Mouse (Mus musculus) heart, adult 2 months (tissue): Measurements from ENCODE around the gene Tnnt1. TPM values are rescaled to one million over a fixed set of nuclear protein-coding genes. Genes with fewer than 3 reads are reported as not detected.

Source experiments
- DNase-seq, 2 experiments: peaks; one replicate each; pipeline ENCODE4 v3.0.0; 2021
- H3K27ac ChIP-seq: fragments of 200-600 bp; 2 replicates; pipeline ENCODE4 v1.8.1; 2022
- H3K27me3 ChIP-seq: fragments of 200-500 bp; 2 replicates; pipeline ENCODE4 v1.6.1; 2012; ENCODE audit warnings: mild to moderate bottlenecking, low read length, inconsistent platforms, mixed read lengths; ENCODE audit not compliant: control insufficient read depth, insufficient read depth
- H3K36me3 ChIP-seq: fragments of 200-500 bp; 2 replicates; pipeline ENCODE4 v1.6.1; 2012; ENCODE audit warnings: low read length, inconsistent platforms; ENCODE audit not compliant: control insufficient read depth, insufficient read depth
- H3K4me1 ChIP-seq: fragments of 200-500 bp; 2 replicates; pipeline ENCODE4 v1.6.1; 2011; ENCODE audit warnings: low read length; ENCODE audit not compliant: control insufficient read depth, insufficient read depth
- H3K4me3 ChIP-seq: fragments of 200-600 bp; 2 replicates; pipeline ENCODE4 v1.8.1; 2022
- H3K79me2 ChIP-seq: fragments of 200-500 bp; replicated peaks from 2 replicates; pipeline ENCODE4 v1.6.1; 2012; ENCODE audit warnings: mild to moderate bottlenecking, inconsistent platforms, low read length, moderate library complexity, mixed read lengths; ENCODE audit not compliant: control insufficient read depth, insufficient read depth
- H3K9ac ChIP-seq: fragments of 200-500 bp; 2 replicates; pipeline ENCODE4 v1.6.1; 2012; ENCODE audit warnings: low read depth, mild to moderate bottlenecking, control low read depth, inconsistent platforms, low read length, mixed read lengths
- CTCF ChIP-seq: fragments of 200-600 bp; IDR thresholded peaks from 2 replicates; pipeline ENCODE4 v1.8.1; 2022; ENCODE audit warnings: antibody characterized with exemption, mild to moderate bottlenecking, moderate library complexity
- EP300 ChIP-seq: fragments of 200-500 bp; IDR thresholded peaks from 2 replicates; pipeline ENCODE4 v1.6.1; 2011; ENCODE audit warnings: low read depth, low read length, control low read depth; ENCODE audit not compliant: insufficient read depth
- POLR2A ChIP-seq: fragments of 200-500 bp; IDR thresholded peaks from 2 replicates; pipeline ENCODE4 v1.6.1; 2011; ENCODE audit warnings: mild to moderate bottlenecking, low read depth, low read length, control low read depth; ENCODE audit not compliant: insufficient read depth
- WGBS: fragments of 180-500 bp; shearing (Covaris S2); methylation state at CpG from one replicate; pipeline ENCODE4 v1.1.7; 2018; 5-methylcytosine and 5-hydroxymethylcytosine counted together
- intact Hi-C: fragments of 180-260 bp; cut with DNase I; formaldehyde crosslinking; loops from one replicate; pipeline ENCODE4 v1.15.1; 2025
- polyA plus RNA-seq: library from polyadenylated mRNA; depleted of rRNA; stranded (reverse); fragments of >200 nt; gene quantifications from 2 replicates; pipeline ENCODE4 v1.2.3, GENCODE M21; 2012
- total RNA-seq, 2 experiments: library from RNA; stranded (reverse); gene quantifications; 2 replicates each; pipeline ENCODE4 v1.2.3; 2021

Gene Tnnt1
- total and polyA plus RNA-seq, 3 experiments, result 9.2 to 19.7 (median 15.6) TPM

- Histone ChIP-seq H3K4me1 (no peaks in the 10 kb centered on the region), H3K79me2 (no peaks in the 10 kb centered on the region), H3K27ac (no peak overlapping the region), H3K9ac (no peak overlapping the region), H3K36me3 (no peaks in the 10 kb centered on the region), H3K4me3 (no peak overlapping the region), H3K27me3 (0 out of 2 replicates have a peak, but pooled peaks cover 1% of the 10 kb centered on the region)
- 4% methylated on average over 26 of the region's 26 CpGs for WGBS
- no peak for TF ChIP-seq POLR2A
- intact Hi-C loops, result no loop called here
- DNase-seq, result peak; percentile 60 to 62
Observed at GRCm38 (mm10) chr7:4546591-4547131, 30.5 kb upstream of the Tnnt1 start.

- Histone ChIP-seq H3K79me2 (no peaks in the 10 kb centered on the region), H3K4me3 (no peak overlapping the region), H3K27ac (no peak overlapping the region), H3K36me3 (no peaks in the 10 kb centered on the region), H3K9ac (no peak overlapping the region), H3K27me3 (0 out of 2 replicates have a peak, but pooled peaks cover 1% of the 10 kb centered on the region), H3K4me1 (no peaks in the 10 kb centered on the region)
- 62% methylated on average over 15 of the region's 15 CpGs for WGBS
- intact Hi-C loops, result no loop called here
- DNase-seq, result no peak
- TF ChIP-seq POLR2A (no peak), EP300 (no peak), CTCF (no peak)
Observed at GRCm38 (mm10) chr7:4546050-4546449, 29.9 kb upstream of the Tnnt1 start.

GRCm38 (mm10) chr7:4542013-4542412, 25.8 kb upstream of the Tnnt1 start:
- no peak overlapping the region for H3K9ac ChIP-seq
- no peaks in the 10 kb centered on the region for H3K36me3 ChIP-seq
- H3K4me1 ChIP-seq, result no peaks in the 10 kb centered on the region
- DNase-seq, result no peak
- intact Hi-C loops, result no loop called here
- WGBS, result 42% methylated on average over 17 of the region's 17 CpGs
- H3K79me2 ChIP-seq, result no peaks in the 10 kb centered on the region
- no peaks in the 10 kb centered on the region for H3K27me3 ChIP-seq
- TF ChIP-seq EP300, result no peak
- TF ChIP-seq CTCF, result no peak
- TF ChIP-seq POLR2A, result no peak
- no peak overlapping the region for H3K4me3 ChIP-seq
- H3K27ac ChIP-seq, result no peak overlapping the region

GRCm38 (mm10) chr7:4541344-4541743, 25.2 kb upstream of the Tnnt1 start:
- Histone ChIP-seq H3K4me1 (no peaks in the 10 kb centered on the region), H3K36me3 (no peaks in the 10 kb centered on the region), H3K27me3 (no peaks in the 10 kb centered on the region), H3K4me3 (no peak overlapping the region), H3K27ac (no peak overlapping the region), H3K9ac (no peak overlapping the region), H3K79me2 (no peaks in the 10 kb centered on the region)
- intact Hi-C loops, result no loop called here
- DNase-seq, result no peak
- TF ChIP-seq CTCF, result peak; percentile 19
- no peak for TF ChIP-seq EP300
- WGBS, result 61% methylated on average over 5 of the region's 5 CpGs

- no peak for TF ChIP-seq EP300
- TF ChIP-seq CTCF, result no peak
- no peak for TF ChIP-seq POLR2A
- intact Hi-C loops, result no loop called here
Observed at GRCm38 (mm10) chr7:4539019-4539418, 22.8 kb upstream of the Tnnt1 start.

GRCm38 (mm10) chr7:4537181-4537580, 21.0 kb upstream of the Tnnt1 start:
- H3K4me1 ChIP-seq, result no peaks in the 10 kb centered on the region
- intact Hi-C loops, result no loop called here
- no peaks in the 10 kb centered on the region for H3K27me3 ChIP-seq
- H3K9ac ChIP-seq, result no peak overlapping the region
- TF ChIP-seq EP300 (no peak), CTCF (no peak), POLR2A (no peak)
- H3K4me3 ChIP-seq, result no peak overlapping the region
- H3K27ac ChIP-seq, result no peak overlapping the region
- H3K36me3 ChIP-seq, result no peaks in the 10 kb centered on the region
- WGBS, result 52% methylated on average over 4 of the region's 4 CpGs
- no peaks in the 10 kb centered on the region for H3K79me2 ChIP-seq
- no peak for DNase-seq

More at GRCm38 (mm10) chr7:4539019-4539418, 22.8 kb upstream of the Tnnt1 start:
- Histone ChIP-seq H3K79me2 (no peaks in the 10 kb centered on the region), H3K36me3 (no peaks in the 10 kb centered on the region), H3K4me1 (no peaks in the 10 kb centered on the region), H3K27ac (no peak overlapping the region), H3K27me3 (no peaks in the 10 kb centered on the region), H3K4me3 (no peak overlapping the region), H3K9ac (no peak overlapping the region)
- no peak for DNase-seq
- WGBS, result 54% methylated on average over 2 of the region's 2 CpGs
